Mouse (Mus musculus): ENCODE measurements around the gene Slc12a3. TPM values are rescaled to one million over a fixed set of nuclear protein-coding genes. Genes with fewer than 3 reads are reported as not detected.

The Slc12a3 gene
- polyA plus RNA-seq, 1 experiment from 2014 or later = 0.09 TPM

DNA sequence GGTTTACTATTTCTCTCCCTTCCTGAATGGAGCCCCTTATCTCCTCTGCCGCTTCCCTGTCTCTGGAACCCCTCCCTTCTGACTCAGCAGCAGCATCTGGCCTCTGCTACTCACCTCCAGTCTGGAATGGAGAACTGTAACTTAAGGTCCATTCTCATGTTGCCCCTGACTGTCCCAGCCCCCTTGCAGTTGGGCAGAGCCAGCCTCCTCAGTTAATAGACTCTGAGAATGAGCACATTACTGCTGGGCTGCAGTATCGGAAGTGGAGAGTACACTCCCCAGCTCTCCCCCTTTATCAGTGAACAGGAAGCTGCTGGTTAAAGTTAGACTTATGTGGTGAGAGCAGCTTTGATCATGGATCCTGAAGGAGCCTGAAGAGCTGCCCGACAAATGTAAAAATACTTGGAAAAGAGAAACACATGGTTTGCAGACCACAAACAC is 46.6 kb downstream of the Slc12a3 start:
- Histone ChIP-seq H3K4me1 (ENCODE audit: control insufficient read depth, insufficient read depth, low read length) (peaks cover 8% of the 10 kb centered on the region), H3K4me3 (replicated peaks; ENCODE audit: low read length) (no peak overlapping the region), H3K9me3 (replicated peaks; ENCODE audit: control insufficient read depth, low read length) (no peaks in the 10 kb centered on the region), H3K9ac (ENCODE audit: low read length) (no peak overlapping the region; the same call in 1 of the 2 replicates), H3K27ac (ENCODE audit: low read length) (peak overlapping the region; percentile 5; the same call in 1 of the 2 replicates), H3K36me3 (ENCODE audit: control insufficient read depth, insufficient read depth, low read length) (no peaks in the 10 kb centered on the region), H3K4me2 (ENCODE audit: low read depth, low read length) (no peak overlapping the region), H3K27me3 (ENCODE audit: control insufficient read depth, insufficient read depth, low read length) (no peaks in the 10 kb centered on the region)
- 36% methylated on average over 3 of the region's 3 CpGs for WGBS
- peak; percentile 42 for ATAC-seq (ENCODE audit: insufficient read depth, low FRiP score)

DNA sequence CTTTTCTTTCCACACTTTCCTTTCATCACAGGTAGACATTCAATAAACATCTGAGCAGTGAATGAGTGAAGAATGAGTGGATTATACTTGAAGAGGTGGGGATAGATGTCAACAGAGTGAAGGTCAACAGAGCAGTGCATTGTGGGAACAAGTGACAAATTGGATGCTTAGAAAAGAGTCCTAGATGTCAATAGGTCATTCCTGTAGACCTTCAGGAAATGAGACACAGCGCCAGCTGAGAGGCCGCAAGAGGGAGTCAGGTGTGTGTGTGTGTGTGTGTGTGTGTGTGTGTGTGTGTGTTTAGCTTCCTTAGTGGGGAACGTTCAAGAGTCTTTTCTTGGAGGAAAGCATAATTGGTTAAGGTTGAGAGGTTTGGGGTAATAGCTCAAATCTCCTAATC is 47.2 kb downstream of the Slc12a3 start:
- no peak overlapping the region for H3K4me3 ChIP-seq (replicated peaks; ENCODE audit: low read length)
- H3K9ac ChIP-seq (ENCODE audit: low read length) = no peak overlapping the region
- H3K4me2 ChIP-seq (ENCODE audit: low read depth, low read length) = no peak overlapping the region
- H3K36me3 ChIP-seq (ENCODE audit: control insufficient read depth, insufficient read depth, low read length) = no peaks in the 10 kb centered on the region
- H3K27ac ChIP-seq (ENCODE audit: low read length) = peak overlapping the region; percentile 87; the same call in 1 of the 2 replicates
- no peak for ATAC-seq (ENCODE audit: insufficient read depth, low FRiP score)
- no peaks in the 10 kb centered on the region for H3K9me3 ChIP-seq (replicated peaks; ENCODE audit: control insufficient read depth, low read length)
- H3K4me1 ChIP-seq (ENCODE audit: control insufficient read depth, insufficient read depth, low read length) = peaks cover 8% of the 10 kb centered on the region
- whole genome bisulfite sequencing = 72% methylated on average over 3 of the region's 3 CpGs
- no peaks in the 10 kb centered on the region for H3K27me3 ChIP-seq (ENCODE audit: control insufficient read depth, insufficient read depth, low read length)

DNA sequence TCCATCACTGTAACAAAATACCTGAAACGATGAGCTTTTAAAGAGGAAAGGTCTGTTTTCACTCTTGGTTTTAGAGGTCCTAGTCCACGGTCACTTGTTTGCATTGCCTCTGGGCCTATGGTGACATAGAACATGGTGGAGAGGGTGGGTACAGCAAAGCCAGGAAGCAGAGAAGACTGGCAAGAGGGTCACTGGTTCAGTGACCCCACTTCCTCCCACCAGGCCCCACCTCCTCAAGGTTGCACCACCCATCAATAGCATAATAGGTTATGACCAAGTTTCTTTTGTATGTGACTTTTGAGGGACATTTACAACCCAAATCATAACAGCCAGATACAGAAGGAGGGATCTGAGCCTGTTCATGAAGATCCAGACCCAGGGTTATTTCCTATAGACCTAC is 47.6 kb downstream of the Slc12a3 start:
- Histone ChIP-seq H3K4me2 (ENCODE audit: low read depth, low read length) (no peak overlapping the region), H3K9me3 (replicated peaks; ENCODE audit: control insufficient read depth, low read length) (no peaks in the 10 kb centered on the region), H3K4me1 (ENCODE audit: control insufficient read depth, insufficient read depth, low read length) (peaks cover 8% of the 10 kb centered on the region), H3K27ac (ENCODE audit: low read length) (peak overlapping the region; percentile 87; the same call in 1 of the 2 replicates), H3K36me3 (ENCODE audit: control insufficient read depth, insufficient read depth, low read length) (no peaks in the 10 kb centered on the region), H3K9ac (ENCODE audit: low read length) (no peak overlapping the region), H3K4me3 (replicated peaks; ENCODE audit: low read length) (no peak overlapping the region), H3K27me3 (ENCODE audit: control insufficient read depth, insufficient read depth, low read length) (no peaks in the 10 kb centered on the region)
- WGBS = 84% methylated on average over 2 of the region's 2 CpGs
- no peak for ATAC-seq (ENCODE audit: insufficient read depth, low FRiP score)

DNA sequence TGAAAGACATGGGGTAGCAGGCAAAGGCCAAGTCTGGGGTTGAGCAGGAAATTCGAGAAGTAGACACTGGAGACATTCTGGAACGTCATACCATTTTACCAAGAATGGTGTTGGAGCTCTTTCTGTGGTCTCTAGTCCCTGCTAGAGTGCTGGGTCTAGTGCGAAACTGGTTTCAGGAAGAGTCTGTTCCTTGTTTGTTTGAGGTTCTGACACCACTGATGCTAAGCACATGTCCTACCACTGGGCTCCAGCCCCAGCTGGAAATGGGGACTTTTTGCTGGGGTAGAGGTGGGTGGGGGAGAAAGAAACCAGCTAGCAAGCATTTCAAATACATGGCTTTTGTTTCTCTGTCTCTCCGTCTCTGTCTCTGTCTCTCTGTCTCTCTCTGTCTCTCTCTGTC is 48.0 kb downstream of the Slc12a3 start:
- Histone ChIP-seq H3K27ac (ENCODE audit: low read length) (peak overlapping the region; percentile 87; the same call in 1 of the 2 replicates), H3K27me3 (ENCODE audit: control insufficient read depth, insufficient read depth, low read length) (no peaks in the 10 kb centered on the region), H3K9ac (ENCODE audit: low read length) (no peak overlapping the region), H3K9me3 (replicated peaks; ENCODE audit: control insufficient read depth, low read length) (no peaks in the 10 kb centered on the region), H3K4me1 (ENCODE audit: control insufficient read depth, insufficient read depth, low read length) (peaks cover 8% of the 10 kb centered on the region), H3K36me3 (ENCODE audit: control insufficient read depth, insufficient read depth, low read length) (no peaks in the 10 kb centered on the region), H3K4me3 (replicated peaks; ENCODE audit: low read length) (no peak overlapping the region), H3K4me2 (ENCODE audit: low read depth, low read length) (no peak overlapping the region)
- ATAC-seq (ENCODE audit: insufficient read depth, low FRiP score) = no peak
- 80% methylated on average over 4 of the region's 4 CpGs for WGBS

DNA sequence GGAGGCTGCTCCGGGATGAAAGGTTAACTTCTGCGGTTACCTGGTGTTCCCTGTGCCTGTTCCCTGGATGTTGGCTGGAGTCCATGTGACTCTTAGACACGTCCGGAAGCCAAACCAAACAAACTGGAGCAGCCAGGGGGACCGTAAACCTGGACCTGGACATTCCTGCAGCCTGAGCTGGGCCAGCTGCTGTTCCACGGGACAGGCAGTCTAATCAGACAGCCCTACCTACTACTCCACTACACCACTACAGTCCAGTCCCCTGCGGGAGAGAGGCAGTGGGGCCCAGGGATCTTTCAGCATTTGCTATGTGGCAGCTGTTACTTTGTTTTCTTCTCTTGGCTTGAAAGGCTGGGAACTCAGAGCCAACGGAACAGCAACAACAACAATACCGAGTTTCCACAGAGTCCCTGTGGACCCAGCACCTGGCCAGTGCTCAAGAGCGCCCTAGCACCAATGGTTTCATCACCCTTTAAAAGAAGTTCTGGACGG is 48.8 kb downstream of the Slc12a3 start:
- H3K4me2 ChIP-seq (ENCODE audit: low read depth, low read length) = peak overlapping the region; percentile 17
- peak overlapping the region; percentile 1; the same call in 1 of the 2 replicates for H3K4me3 ChIP-seq (replicated peaks; ENCODE audit: low read length)
- no peaks in the 10 kb centered on the region for H3K36me3 ChIP-seq (ENCODE audit: control insufficient read depth, insufficient read depth, low read length)
- H3K9ac ChIP-seq (ENCODE audit: low read length) = peak overlapping the region; percentile 47
- no peaks in the 10 kb centered on the region for H3K9me3 ChIP-seq (replicated peaks; ENCODE audit: control insufficient read depth, low read length)
- no peaks in the 10 kb centered on the region for H3K27me3 ChIP-seq (ENCODE audit: control insufficient read depth, insufficient read depth, low read length)
- peak overlapping the region; percentile 87 for H3K27ac ChIP-seq (ENCODE audit: low read length)
- H3K4me1 ChIP-seq (ENCODE audit: control insufficient read depth, insufficient read depth, low read length) = peaks cover 8% of the 10 kb centered on the region
- ATAC-seq (ENCODE audit: insufficient read depth, low FRiP score) = peak; percentile 92
- WGBS = 25% methylated on average over 11 of the region's 11 CpGs

DNA sequence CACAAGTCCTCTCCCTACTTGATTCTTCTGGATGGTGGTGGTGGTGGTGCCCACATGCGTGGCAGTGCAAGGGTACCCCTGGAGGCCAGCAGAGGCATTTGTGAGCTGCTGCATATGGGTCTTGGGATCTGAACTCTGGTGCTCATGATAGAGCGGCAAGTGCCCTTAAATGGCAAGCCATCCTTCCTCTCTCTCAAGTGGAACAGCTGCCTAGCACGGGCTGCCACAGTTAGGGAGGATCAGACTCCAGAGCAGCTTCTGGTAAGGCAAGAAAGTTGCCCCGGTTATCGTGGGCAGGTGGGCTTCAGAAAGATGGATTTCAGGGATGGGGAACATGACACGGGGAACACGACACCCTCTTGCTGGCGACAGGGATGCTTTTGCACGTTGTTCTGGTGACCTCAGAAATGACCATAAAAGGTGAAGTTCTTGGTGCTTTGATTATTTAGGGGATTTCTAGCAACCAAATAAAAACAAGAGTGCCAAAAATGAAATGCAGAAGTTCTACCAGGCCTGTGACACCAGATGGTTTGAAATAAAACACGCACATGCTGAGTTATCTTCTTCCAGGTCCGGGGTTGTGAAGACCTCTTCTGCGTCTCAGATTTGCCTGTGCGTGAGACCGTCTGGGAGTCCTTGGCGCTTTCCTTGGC is 49.9 kb downstream of the Slc12a3 start:
- Histone ChIP-seq H3K9ac (ENCODE audit: low read length) (no peak overlapping the region), H3K4me3 (replicated peaks; ENCODE audit: low read length) (no peak overlapping the region), H3K27me3 (ENCODE audit: control insufficient read depth, insufficient read depth, low read length) (no peaks in the 10 kb centered on the region), H3K27ac (ENCODE audit: low read length) (no peak overlapping the region), H3K36me3 (ENCODE audit: control insufficient read depth, insufficient read depth, low read length) (no peaks in the 10 kb centered on the region), H3K4me1 (ENCODE audit: control insufficient read depth, insufficient read depth, low read length) (peaks cover 8% of the 10 kb centered on the region), H3K4me2 (ENCODE audit: low read depth, low read length) (no peak overlapping the region), H3K9me3 (replicated peaks; ENCODE audit: control insufficient read depth, low read length) (no peaks in the 10 kb centered on the region)
- WGBS = 75% methylated on average over 15 of the region's 15 CpGs
- ATAC-seq (ENCODE audit: insufficient read depth, low FRiP score) = no peak

DNA sequence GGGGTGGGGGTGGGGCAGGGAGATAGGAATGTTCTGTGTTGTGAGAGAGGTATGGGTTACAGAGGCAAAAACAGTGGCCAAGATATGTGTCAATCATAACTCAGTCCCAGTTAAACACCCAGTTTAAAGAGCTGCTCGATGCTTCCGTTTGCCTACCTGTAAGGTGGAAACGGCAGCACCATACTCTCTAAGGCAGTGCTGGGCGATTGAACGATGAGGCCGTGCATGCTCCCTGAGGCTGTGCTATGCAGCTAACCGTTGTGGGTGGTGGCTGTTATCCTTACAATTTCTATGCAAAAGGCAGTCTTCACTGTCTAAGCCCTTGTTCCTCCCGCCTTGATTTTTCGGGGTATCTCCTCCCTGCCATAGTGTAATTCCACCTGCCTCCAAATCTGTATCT is 50.7 kb downstream of the Slc12a3 start:
- Histone ChIP-seq H3K4me2 (ENCODE audit: low read depth, low read length) (no peak overlapping the region), H3K27me3 (ENCODE audit: control insufficient read depth, insufficient read depth, low read length) (no peaks in the 10 kb centered on the region), H3K9ac (ENCODE audit: low read length) (no peak overlapping the region), H3K4me3 (replicated peaks; ENCODE audit: low read length) (no peak overlapping the region), H3K36me3 (ENCODE audit: control insufficient read depth, insufficient read depth, low read length) (no peaks in the 10 kb centered on the region), H3K4me1 (ENCODE audit: control insufficient read depth, insufficient read depth, low read length) (peaks cover 8% of the 10 kb centered on the region), H3K9me3 (replicated peaks; ENCODE audit: control insufficient read depth, low read length) (no peaks in the 10 kb centered on the region), H3K27ac (ENCODE audit: low read length) (no peak overlapping the region)
- ATAC-seq (ENCODE audit: insufficient read depth, low FRiP score) = no peak
- 89% methylated on average over 9 of the region's 9 CpGs for WGBS

DNA sequence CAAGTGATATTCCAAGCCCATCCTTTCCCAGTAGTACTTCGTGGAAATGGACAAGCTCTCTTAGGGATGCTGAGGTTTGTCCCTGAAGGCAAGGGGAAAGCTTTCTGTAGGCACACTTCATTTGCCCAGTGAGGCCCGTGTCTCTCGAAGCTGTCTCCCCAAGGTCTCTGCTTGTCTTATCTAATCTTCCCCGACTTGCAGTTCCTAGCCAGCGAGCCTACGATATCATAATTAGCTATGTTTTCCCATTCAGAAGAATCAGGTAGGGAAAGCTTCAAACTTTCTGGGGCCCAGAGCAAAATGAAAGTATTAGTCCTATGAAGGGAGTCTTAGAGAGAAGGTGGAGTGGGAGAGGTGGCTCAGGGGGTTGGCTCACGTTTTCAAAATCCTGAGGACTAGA is 55.2 kb downstream of the Slc12a3 start:
- no peak overlapping the region for H3K4me3 ChIP-seq (replicated peaks; ENCODE audit: low read length)
- no peak overlapping the region for H3K27ac ChIP-seq (ENCODE audit: low read length)
- ATAC-seq (ENCODE audit: insufficient read depth, low FRiP score) = no peak
- no peak overlapping the region for H3K4me2 ChIP-seq (ENCODE audit: low read depth, low read length)
- WGBS = 76% methylated on average over 7 of the region's 7 CpGs
- no peaks in the 10 kb centered on the region for H3K27me3 ChIP-seq (ENCODE audit: control insufficient read depth, insufficient read depth, low read length)
- H3K4me1 ChIP-seq (ENCODE audit: control insufficient read depth, insufficient read depth, low read length) = peaks cover 11% of the 10 kb centered on the region
- H3K9ac ChIP-seq (ENCODE audit: low read length) = no peak overlapping the region
- H3K9me3 ChIP-seq (replicated peaks; ENCODE audit: control insufficient read depth, low read length) = no peaks in the 10 kb centered on the region
- H3K36me3 ChIP-seq (ENCODE audit: control insufficient read depth, insufficient read depth, low read length) = no peaks in the 10 kb centered on the region

DNA sequence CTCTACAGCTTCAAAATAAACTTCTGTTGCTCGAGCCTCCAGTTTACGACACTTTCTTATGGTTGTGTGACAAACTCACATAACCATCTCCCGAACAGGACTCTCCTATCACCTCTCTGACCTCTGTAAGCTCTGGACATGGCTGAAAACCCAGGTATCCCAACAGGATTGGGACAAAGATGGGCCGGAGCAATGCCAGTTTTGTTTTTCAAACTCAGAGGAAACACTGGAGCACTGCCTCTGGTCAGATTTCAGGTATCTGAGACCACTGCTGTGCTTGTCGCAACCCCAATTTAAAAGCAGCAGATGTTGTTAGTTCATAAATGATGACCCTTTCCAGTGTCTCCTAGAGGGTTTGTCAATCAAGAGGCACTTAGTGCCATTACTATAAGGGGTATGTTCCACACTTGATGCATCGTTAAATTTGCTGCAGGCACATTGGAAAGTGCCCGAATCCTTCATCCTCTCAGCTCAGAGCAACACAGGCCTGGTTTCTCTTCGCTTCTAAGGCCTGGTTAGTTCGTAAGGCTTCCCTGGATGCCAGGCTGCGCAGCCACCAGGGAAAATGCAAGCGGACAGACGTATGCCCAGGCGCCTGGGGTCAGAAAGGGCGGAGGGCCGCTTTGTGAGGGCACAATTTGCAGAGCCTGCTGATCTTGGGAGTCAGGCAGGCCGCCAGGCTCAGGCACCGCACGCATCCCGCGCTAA is 56.7 kb downstream of the Slc12a3 start:
- ATAC-seq (ENCODE audit: insufficient read depth, low FRiP score) = peak; percentile 10; the same call in 1 of the 2 replicates
- WGBS = 24% methylated on average over 20 of the region's 20 CpGs

More for the DNA sequence above, 56.7 kb downstream of the Slc12a3 start:
- H3K4me3 ChIP-seq (replicated peaks; ENCODE audit: low read length) = peak overlapping the region; percentile 71
- H3K4me2 ChIP-seq (ENCODE audit: low read depth, low read length) = peak overlapping the region; percentile 87
- peaks cover 14% of the 10 kb centered on the region for H3K36me3 ChIP-seq (ENCODE audit: control insufficient read depth, insufficient read depth, low read length)
- peak overlapping the region; percentile 88 for H3K27ac ChIP-seq (ENCODE audit: low read length)
- no peaks in the 10 kb centered on the region for H3K9me3 ChIP-seq (replicated peaks; ENCODE audit: control insufficient read depth, low read length)
- H3K9ac ChIP-seq (ENCODE audit: low read length) = peak overlapping the region; percentile 98
- H3K27me3 ChIP-seq (ENCODE audit: control insufficient read depth, insufficient read depth, low read length) = no peaks in the 10 kb centered on the region
- H3K4me1 ChIP-seq (ENCODE audit: control insufficient read depth, insufficient read depth, low read length) = peaks cover 11% of the 10 kb centered on the region

All from stomach, embryonic 16.5 days (tissue).